Mouse (Mus musculus): ENCODE results near the gene Rrbp1.
A peak's percentile ranks its signal among the peaks of the same experiment; 100 is the strongest.

The Rrbp1 gene

DNA sequence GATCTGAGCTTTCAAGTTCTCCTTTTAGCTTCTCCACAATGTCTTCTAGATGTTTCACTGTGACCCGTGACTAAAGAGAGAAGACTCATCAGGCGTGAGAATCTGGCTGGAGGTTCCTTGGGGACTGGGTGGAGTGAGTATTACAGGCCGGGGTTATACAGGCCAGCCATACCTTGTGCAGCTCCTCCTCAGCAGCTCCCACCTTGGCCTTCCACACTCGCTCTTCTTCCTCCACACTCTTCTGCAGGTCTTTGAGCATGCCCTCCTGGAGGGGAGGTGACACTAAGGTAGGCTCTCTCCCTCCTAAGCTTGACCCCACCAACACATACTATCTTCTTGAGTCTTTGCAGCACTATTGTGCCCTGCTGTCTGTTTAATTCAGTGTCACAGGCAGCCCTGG is 57.1 kb downstream of the Rrbp1 start:
- peak; percentile 64 for DNase-seq

DNA sequence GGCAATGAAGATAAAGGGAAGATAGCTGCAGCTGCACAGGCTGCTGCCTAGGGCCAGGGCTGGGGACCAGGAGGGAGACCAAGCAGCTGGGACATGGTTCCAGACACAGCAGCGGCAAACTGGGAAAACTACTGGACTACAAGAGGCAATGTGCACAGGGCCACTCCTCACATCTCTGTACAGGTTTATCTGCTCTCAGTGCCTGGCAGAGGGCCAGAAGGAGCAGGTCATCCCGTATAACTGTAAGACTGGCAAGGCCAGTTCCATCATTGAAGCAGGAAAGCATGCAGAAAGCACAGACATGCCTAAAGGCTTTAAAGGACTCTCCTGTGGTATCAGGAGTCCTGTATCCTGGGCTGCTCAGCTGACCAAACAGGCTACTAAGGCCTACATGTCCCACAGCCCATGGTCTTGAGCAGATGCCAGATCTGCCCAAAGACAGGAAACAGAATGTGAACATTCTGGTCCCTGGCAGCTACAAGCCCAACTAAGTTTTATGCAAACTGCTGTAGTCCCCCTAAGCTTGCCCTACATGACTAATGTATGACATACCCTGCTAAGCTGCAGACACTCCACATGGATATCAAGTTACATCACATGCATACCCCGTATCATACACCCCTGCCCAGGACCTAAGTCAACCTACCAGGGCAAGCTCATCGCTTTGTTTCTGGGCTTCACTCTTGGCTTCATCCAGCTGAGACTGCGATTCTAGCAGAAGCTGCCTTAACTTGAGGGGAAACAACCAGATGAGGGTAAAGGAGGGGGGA is 59.3 kb downstream of the Rrbp1 start:
- DNase-seq: peak; percentile 93

DNA sequence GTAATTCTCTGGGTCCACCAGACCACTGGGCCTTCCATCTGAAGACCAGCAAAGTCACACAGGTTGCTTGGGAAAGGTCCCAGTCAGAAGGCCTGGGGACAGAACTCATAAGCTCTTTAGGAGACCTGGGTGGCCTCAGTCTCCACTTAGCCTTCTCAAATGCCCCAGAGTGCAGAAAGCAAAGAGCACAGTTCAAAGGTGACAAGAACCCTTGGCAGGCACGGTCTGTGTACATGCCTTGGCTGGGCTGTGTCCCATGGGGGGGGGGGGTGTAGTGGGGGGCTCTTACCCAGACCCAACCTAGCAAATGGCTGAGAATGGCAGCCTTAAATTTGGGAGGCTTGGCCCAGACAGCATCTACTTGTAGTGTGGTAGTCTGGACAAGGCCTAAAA is 60.0 kb downstream of the Rrbp1 start:
- peak; percentile 85 for DNase-seq

GRCm38 (mm10) chr2:143950290-143951027 is 60.6 kb downstream of the Rrbp1 start:
- peak; percentile 83 for DNase-seq

DNA sequence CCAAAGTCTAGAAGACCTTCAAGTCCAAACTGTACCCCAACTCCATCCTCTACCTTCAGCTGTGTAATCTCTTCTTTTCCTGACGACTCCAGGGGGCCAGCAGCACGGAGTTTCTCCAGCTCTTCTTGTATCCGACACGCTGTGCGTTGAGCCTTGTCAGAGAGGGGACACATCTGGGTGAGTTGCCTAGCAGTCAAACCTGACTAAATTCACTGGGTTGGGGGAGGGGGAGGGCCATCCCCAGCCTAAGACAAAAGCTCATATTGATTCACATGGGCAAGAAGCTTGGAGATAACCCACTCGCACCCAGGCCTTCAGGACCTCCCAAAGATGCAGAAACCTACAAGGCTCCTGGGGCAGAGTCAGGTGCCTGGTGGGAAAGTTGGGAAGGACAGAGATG is 61.8 kb downstream of the Rrbp1 start:
- peak; percentile 87 for DNase-seq

DNA sequence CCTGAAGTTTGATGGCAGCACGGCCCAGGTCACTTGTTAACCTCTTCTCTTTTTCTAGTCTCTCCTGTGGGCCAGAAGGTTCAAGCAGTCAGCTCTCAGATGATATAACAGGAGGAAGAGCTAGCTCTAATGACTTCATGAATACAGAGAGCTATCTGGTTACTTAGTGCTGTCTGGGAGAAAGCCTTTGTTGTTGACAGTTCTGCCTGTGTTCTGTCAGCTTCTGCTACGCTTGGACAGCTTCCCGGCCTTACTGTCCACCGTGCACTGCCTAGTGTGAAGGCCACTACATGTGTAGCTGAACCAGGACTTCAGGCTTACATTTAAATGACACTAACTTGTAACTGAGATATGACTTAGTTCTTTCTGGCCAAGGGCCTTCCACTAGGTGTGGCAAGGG is 62.6 kb downstream of the Rrbp1 start:
- peak; percentile 93 for DNase-seq

GRCm38 (mm10) chr2:143947981-143948380 is 63.1 kb downstream of the Rrbp1 start:
- DNase-seq: peak; percentile 92

DNA sequence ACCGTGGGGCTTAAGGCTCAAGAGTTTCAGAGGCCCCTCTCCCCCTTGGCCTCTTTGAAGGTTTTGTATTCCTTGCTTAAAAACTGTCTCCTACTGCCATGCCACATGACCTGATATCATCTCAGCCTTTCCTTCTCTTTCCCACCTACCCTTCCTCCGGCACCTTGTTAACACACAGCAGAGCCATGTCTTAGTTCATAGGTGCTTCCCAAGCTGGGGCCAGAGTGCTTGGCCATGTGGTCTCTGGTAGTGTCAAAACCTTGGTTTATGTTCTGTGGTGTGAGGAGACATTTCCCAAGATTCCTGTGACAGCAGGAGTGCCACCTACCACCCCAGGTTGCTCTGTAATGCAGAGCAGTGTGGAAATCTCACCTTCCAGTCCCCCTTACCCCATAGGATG is 64.7 kb downstream of the Rrbp1 start:
- DNase-seq: peak; percentile 81

GRCm38 (mm10) chr2:143945466-143946075 is 65.5 kb downstream of the Rrbp1 start:
- DNase-seq: peak; percentile 92

DNA sequence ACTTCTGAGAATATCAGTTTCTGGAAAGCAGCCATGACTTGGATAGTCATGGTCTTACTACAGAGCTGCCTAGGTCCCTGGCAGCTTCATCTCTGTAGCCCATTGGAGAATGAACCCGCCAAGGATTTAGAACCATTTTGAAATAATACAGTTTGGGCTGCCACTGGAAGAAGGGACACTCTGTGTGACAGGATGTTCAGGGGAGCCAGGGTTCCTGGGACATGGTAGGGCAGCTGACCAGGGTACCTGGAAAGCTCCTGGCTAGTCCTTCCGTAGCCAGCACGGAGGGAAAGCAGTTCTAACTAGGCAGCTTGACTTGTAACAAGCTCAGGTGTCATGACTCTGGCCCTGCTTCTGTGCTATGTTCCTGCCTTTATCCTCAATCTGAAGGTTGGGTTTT is 66.3 kb downstream of the Rrbp1 start:
- DNase-seq: peak; percentile 65

- DNase-seq: peak; percentile 79
Observed at GRCm38 (mm10) chr2:143940406-143940805, 70.7 kb downstream of the Rrbp1 start.

DNA sequence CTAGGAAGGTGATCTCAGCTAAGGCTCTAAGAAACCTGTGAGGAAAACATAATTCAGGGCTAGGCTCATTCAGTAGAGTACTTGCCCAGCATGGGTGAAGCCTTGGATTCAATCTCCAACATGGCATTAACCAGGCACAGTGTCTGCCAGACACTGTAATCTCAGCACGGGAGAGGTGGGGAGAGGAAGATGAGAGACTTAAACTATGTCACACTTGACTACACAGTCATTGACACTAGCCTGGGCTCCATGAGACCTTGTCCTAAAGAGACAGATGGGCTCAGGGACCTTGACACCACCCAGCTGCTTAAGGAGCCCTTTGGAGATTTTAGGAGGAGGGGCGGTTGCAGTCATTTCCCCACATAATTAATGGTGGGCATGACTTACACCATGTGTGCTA is 73.2 kb downstream of the Rrbp1 start:
- DNase-seq: peak; percentile 71

GRCm38 (mm10) chr2:143934439-143934838 is 76.6 kb downstream of the Rrbp1 start:
- peak; percentile 52 for DNase-seq

GRCm38 (mm10) chr2:143933516-143933915 is 77.5 kb downstream of the Rrbp1 start:
- DNase-seq: peak; percentile 55

- peak; percentile 56 for DNase-seq
Observed at GRCm38 (mm10) chr2:143932340-143932873, 78.7 kb downstream of the Rrbp1 start.

DNA sequence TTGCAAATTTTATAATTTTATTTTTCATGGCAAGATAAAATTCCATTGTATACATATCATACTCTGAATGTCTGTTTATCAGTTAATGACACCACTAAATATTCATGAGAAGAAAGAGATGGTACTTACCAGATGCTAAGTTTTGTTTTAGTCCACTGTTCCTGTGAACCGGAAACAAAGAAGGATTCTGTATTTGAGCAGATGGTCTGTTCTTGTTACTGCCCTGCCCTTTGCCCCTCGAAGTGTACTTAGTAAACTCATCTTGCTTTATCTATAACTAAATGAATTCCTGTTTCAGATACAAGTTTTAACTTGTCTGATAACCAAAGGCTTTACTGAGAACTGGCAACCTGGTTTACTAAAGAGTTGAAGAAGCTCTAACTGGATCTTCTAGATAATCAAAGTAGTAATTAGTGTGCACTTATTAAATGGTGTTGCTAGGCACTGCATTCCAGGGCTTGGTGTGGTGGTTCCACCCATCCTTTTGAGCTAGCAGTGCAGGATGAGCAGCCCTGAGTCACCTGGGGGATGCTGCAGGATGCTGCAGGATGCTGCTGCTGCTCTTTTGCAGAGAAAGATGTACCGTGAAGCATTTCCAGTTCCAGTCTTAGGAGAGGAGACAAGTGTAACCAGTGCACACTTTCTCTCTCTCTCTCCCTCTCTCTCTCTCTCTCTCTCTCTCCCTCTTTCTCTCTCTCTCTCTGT is 81.3 kb downstream of the Rrbp1 start:
- peak; percentile 68 for DNase-seq

DNA sequence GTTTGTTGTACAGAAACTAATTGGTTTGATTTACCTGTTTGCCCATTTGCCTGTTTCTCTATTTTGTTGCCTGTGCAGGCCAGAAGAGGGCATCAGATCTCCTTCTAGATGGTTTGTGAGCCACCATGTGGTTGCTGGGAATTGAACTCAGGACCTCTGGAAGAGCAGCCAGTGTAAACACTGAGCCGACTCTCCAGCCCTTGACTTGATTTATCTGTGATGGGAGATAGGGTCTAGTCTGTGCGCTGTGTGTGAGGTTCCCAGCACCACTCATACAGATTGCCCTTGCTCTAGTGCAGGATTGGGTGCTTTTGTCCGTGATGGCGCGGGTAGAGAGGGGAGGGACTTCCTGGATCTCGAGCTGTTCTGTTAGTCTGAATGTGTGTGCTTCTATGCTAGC is 85.2 kb downstream of the Rrbp1 start:
- DNase-seq: peak; percentile 58

GRCm38 (mm10) chr2:143924085-143924484 is 87.0 kb downstream of the Rrbp1 start:
- DNase-seq: peak; percentile 89

GRCm38 (mm10) chr2:143918831-143919502 is 92.1 kb downstream of the Rrbp1 start:
- DNase-seq: peak; percentile 87

- DNase-seq: peak; percentile 59
Observed at GRCm38 (mm10) chr2:143917622-143918021, 93.4 kb downstream of the Rrbp1 start.

GRCm38 (mm10) chr2:143916229-143916628 is 94.8 kb downstream of the Rrbp1 start:
- peak; percentile 84 for DNase-seq

GRCm38 (mm10) chr2:143915600-143916135 is 95.4 kb downstream of the Rrbp1 start:
- no peak for DNase-seq

Measured in heart, adult 11 months (tissue).